Mouse (Mus musculus): ENCODE data around the gene Hoxd4.

DNA sequence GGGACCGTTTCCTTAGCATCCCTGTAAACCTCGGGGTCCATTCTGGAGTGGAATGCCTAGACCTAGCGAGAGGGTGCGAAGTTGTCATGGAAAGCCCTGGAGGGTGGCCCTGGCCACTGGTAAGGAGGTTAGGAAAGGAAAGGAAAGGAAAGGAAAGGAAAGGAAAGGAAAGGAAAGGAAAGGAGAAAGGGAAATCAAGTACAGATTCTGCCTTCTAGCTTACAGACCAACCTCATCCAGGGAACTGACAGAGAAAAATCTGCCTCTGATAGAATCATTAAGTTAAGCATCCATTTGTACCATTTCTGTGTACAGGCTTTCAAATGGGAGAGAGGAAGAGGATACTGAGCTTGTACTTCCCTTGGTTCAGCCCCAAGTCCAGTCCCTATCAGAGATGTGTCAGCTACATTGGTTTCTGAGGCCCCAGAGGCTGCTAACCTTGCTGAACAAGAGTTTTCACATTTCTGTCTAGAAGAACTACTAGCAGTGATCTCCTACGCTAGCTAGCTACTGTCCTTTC is 39.1 kb downstream of the Hoxd4 start:
- TF ChIP-seq MYOG (IDR thresholded peaks at IDR 0.05; ENCODE audit: control insufficient read depth in 1 of 3, insufficient read depth in 1 of 3, insufficient read length in 2 of 3, low read depth in 2 of 3) (no peak), MAX (IDR thresholded peaks at IDR 0.05; ENCODE audit: low read depth) (no peak), POLR2A (IDR thresholded peaks at IDR 0.05; ENCODE audit: insufficient read length, low read depth) (no peak), POLR2AphosphoS2 (IDR thresholded peaks at IDR 0.05; ENCODE audit: insufficient read length, low read depth) (no peak), TCF12 (IDR thresholded peaks at IDR 0.05; ENCODE audit: insufficient read depth, poor library complexity, severe bottlenecking) (no peak), USF1 (IDR thresholded peaks at IDR 0.05; ENCODE audit: low read depth) (no peak), E2F4 (IDR thresholded peaks at IDR 0.05; ENCODE audit: insufficient read depth) (no peak), REST (IDR thresholded peaks at IDR 0.05; ENCODE audit: insufficient read depth, insufficient read length) (no peak)

Data from myocyte (in vitro differentiated cells).